Mouse (Mus musculus): ENCODE measurements at regions not wholly inside any gene's neighbourhood (a gene's known extent, or its start where the extent isn't known, plus 50 kb on each side); places are given as distances from the start of the nearest gene placed in this dataset.
A peak's percentile ranks its signal among the peaks of the same experiment; 100 is the strongest.

DNA sequence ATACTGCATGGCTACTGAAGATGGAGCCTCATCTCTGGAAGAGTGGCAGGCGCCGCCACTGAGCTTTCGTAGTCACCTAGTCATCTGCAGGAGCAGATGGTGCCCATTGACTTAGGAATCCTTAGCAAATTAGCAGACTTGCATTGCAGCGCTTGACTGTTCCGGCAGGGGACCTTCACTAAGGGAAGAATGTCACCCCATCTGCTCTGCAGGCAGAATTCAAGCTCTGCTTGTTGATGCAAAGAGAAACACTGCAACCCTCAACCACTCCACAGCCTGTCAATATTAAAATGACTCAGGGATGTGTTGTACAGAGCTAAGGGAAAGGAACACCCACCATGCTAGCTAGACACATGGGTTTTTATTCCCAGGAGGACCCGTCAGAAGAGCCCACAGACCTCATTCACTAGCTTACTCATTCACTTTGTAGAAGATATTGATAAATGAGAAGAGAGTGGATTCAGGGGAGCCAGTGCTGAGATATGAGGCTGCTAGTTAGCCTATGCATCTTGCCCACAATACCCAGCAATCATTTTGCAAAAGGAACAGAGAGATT, 215.4 kb upstream of the Gm26657 start:
- Histone ChIP-seq H3K27ac (no peak overlapping the region), H3K4me1 (no peaks in the 10 kb centered on the region), H3K9me3 (no peaks in the 10 kb centered on the region), H3K36me3 (replicated peaks) (no peaks in the 10 kb centered on the region), H3K27me3 (ENCODE audit: poor library complexity, severe bottlenecking) (no peaks in the 10 kb centered on the region), H3K4me3 (no peak overlapping the region)
- no peak for DNase-seq (ENCODE audit: extremely low spot score, low spot score)
- 86% methylated on average over 6 of the region's 6 CpGs for WGBS

DNA sequence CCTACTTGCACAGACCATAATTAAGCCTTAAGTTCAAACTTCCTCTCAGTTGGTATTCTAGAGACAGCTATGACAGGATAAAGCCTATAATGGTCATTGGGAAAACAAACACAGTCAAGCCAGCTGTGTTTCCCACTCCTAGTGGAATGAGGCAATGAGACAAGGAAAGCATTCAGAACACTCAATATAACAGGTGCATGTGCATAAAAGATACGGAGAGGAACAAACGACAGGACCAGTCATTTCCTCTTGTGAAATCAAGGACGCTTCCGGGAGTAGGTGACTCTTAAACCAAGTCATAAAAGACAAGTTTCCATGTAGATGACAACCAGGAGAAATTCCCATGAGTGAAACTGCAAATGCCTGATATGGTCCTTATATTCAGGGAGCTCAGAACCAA, 232.1 kb upstream of the Gm26657 start:
- WGBS: 92% methylated on average over 4 of the region's 4 CpGs
- Histone ChIP-seq H3K4me1 (no peaks in the 10 kb centered on the region), H3K27me3 (ENCODE audit: poor library complexity, severe bottlenecking) (no peaks in the 10 kb centered on the region), H3K36me3 (replicated peaks) (no peaks in the 10 kb centered on the region), H3K9me3 (no peaks in the 10 kb centered on the region; the same call in 1 of the 2 replicates), H3K4me3 (no peak overlapping the region), H3K27ac (no peak overlapping the region)
- no peak for DNase-seq (ENCODE audit: extremely low spot score, low spot score)

GRCm38 (mm10) chr4:56506786-56507185, 233.1 kb upstream of the Gm26657 start:
- no peak overlapping the region for H3K27ac ChIP-seq
- DNase-seq (ENCODE audit: extremely low spot score, low spot score): no peak
- H3K36me3 ChIP-seq (replicated peaks): no peaks in the 10 kb centered on the region
- H3K4me1 ChIP-seq: no peaks in the 10 kb centered on the region
- no peak overlapping the region for H3K4me3 ChIP-seq
- no peaks in the 10 kb centered on the region; the same call in 1 of the 2 replicates for H3K9me3 ChIP-seq
- H3K27me3 ChIP-seq (ENCODE audit: poor library complexity, severe bottlenecking): no peaks in the 10 kb centered on the region
- 77% methylated on average over 1 of the region's 1 CpGs for WGBS

- H3K4me3 ChIP-seq: no peak overlapping the region
- no peaks in the 10 kb centered on the region for H3K27me3 ChIP-seq (ENCODE audit: poor library complexity, severe bottlenecking)
- H3K27ac ChIP-seq: no peak overlapping the region
- no peaks in the 10 kb centered on the region for H3K36me3 ChIP-seq (replicated peaks)
- no peak for DNase-seq (ENCODE audit: extremely low spot score, low spot score)
- H3K4me1 ChIP-seq: no peaks in the 10 kb centered on the region
- WGBS: 78% methylated on average over 1 of the region's 1 CpGs
- no peaks in the 10 kb centered on the region; the same call in 1 of the 2 replicates for H3K9me3 ChIP-seq
These were observed 233.8 kb upstream of the Gm26657 start for GRCm38 (mm10) chr4:56506067-56506466.

- Histone ChIP-seq H3K9me3 (no peaks in the 10 kb centered on the region), H3K27me3 (ENCODE audit: poor library complexity, severe bottlenecking) (no peaks in the 10 kb centered on the region), H3K27ac (peak overlapping the region; percentile 48; the same call in 1 of the 2 replicates), H3K36me3 (replicated peaks) (no peaks in the 10 kb centered on the region), H3K4me1 (0 out of 2 replicates have a peak, but pooled peaks cover 3% of the 10 kb centered on the region), H3K4me3 (no peak overlapping the region)
- 59% methylated on average over 16 of the region's 16 CpGs for WGBS
- DNase-seq (ENCODE audit: extremely low spot score, low spot score): peak; percentile 50
These were observed 247.2 kb upstream of the Gm26657 start for GRCm38 (mm10) chr4:56492537-56493221.

DNA sequence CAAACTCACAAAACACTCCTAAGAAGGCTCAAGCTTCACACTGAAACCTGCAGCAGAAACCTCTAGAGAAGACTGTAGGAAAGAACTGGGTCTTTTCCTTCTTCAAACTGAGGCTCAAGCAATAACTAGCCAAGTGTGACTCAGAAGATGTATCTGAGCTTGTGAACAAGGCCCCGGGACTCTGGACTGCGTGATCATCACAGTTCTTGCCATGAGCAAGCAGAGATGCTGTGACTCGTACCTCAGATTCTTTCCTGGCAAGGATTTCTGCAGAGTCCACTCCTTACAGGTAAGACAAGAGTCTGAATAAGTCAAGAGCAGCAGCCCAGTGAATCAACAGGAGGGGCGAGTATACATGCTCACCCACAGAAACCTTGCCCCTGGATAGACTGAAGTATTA, 250.5 kb upstream of the Gm26657 start:
- DNase-seq (ENCODE audit: extremely low spot score, low spot score): no peak
- Histone ChIP-seq H3K4me3 (no peak overlapping the region), H3K4me1 (0 out of 2 replicates have a peak, but pooled peaks cover 3% of the 10 kb centered on the region), H3K27ac (no peak overlapping the region), H3K36me3 (replicated peaks) (no peaks in the 10 kb centered on the region), H3K9me3 (no peaks in the 10 kb centered on the region), H3K27me3 (ENCODE audit: poor library complexity, severe bottlenecking) (no peaks in the 10 kb centered on the region)
- 91% methylated on average over 4 of the region's 4 CpGs for WGBS

GRCm38 (mm10) chr4:56483708-56484107, 256.2 kb upstream of the Gm26657 start:
- WGBS: 90% methylated on average over 8 of the region's 8 CpGs
- no peak overlapping the region for H3K4me3 ChIP-seq
- no peak overlapping the region for H3K27ac ChIP-seq
- no peak for DNase-seq (ENCODE audit: extremely low spot score, low spot score)
- H3K27me3 ChIP-seq (ENCODE audit: poor library complexity, severe bottlenecking): no peaks in the 10 kb centered on the region
- H3K4me1 ChIP-seq: no peaks in the 10 kb centered on the region
- H3K36me3 ChIP-seq (replicated peaks): no peaks in the 10 kb centered on the region
- no peaks in the 10 kb centered on the region for H3K9me3 ChIP-seq

DNA sequence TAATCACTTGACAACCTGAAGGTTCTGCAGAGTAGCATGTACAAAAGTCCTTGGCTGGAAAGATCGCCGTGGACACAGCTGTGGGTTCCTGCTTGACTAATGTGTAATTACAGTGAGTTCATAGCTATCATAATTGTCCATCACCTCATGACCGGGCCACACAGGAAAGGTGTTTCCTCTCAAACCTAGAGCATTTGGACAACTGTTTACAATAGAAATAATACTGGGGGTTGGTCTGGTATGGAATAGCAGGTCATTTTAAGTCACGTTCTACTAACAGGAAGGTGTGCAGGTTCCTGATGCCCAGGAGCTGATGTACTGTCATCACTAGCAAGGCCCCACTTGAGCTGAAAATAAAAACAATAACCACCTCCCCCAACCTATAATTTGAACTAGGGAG, 283.1 kb upstream of the Gm26657 start:
- WGBS: 95% methylated on average over 4 of the region's 4 CpGs
- no peaks in the 10 kb centered on the region for H3K36me3 ChIP-seq (replicated peaks)
- DNase-seq (ENCODE audit: extremely low spot score, low spot score): no peak
- H3K27ac ChIP-seq: no peak overlapping the region
- no peaks in the 10 kb centered on the region for H3K9me3 ChIP-seq
- H3K27me3 ChIP-seq (ENCODE audit: poor library complexity, severe bottlenecking): no peaks in the 10 kb centered on the region
- no peak overlapping the region for H3K4me3 ChIP-seq
- no peaks in the 10 kb centered on the region for H3K4me1 ChIP-seq

GRCm38 (mm10) chr4:56421575-56421974, 318.3 kb upstream of the Gm26657 start:
- Histone ChIP-seq H3K36me3 (replicated peaks) (no peaks in the 10 kb centered on the region), H3K27me3 (ENCODE audit: poor library complexity, severe bottlenecking) (no peaks in the 10 kb centered on the region), H3K9me3 (no peaks in the 10 kb centered on the region), H3K4me1 (no peaks in the 10 kb centered on the region), H3K4me3 (no peak overlapping the region), H3K27ac (no peak overlapping the region)
- no peak for DNase-seq (ENCODE audit: extremely low spot score, low spot score)
- 80% methylated on average over 8 of the region's 8 CpGs for WGBS

DNA sequence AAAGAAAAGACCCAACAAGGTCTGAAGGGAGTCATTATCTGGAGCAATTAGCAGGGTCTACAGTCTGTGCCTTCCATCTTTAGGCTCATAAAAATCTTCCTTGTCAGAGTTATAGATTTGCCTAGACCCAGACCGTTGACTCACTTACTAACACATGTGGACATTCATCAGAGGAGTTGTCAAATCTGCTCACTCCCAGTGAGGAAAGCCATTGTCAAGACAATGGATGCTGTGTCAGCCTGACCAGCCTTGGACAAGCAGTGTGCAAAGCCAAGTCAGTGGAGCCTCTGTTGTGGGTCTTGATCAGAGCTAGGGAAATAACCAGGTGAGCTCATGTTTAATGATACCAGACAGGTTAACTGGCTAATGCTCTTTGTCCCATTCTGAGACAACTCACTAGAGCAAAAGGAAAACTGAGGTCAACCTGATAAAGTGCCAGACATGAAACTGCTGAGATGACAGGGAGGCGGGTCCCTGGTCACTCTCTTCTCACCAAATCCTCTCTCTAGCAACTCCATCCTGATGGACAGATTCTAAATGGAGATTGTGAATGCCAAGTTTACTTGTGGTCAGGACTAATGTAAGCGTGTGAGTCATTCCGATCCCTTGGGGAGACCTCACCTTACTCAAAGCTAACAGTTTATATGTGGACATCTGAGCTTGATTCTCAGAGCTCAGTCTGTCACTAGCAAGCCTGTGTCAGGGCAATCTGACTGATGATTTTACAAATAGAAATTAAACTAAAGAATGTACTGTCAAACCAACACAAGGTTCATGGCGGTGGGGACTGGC, 320.6 kb upstream of the Gm26657 start:
- H3K4me1 ChIP-seq: no peaks in the 10 kb centered on the region
- H3K9me3 ChIP-seq: no peaks in the 10 kb centered on the region
- no peak overlapping the region for H3K4me3 ChIP-seq
- no peak for DNase-seq (ENCODE audit: extremely low spot score, low spot score)
- no peaks in the 10 kb centered on the region for H3K36me3 ChIP-seq (replicated peaks)
- H3K27me3 ChIP-seq (ENCODE audit: poor library complexity, severe bottlenecking): no peaks in the 10 kb centered on the region
- WGBS: 91% methylated on average over 5 of the region's 5 CpGs
- H3K27ac ChIP-seq: no peak overlapping the region

- H3K4me1 ChIP-seq: no peaks in the 10 kb centered on the region
- no peaks in the 10 kb centered on the region for H3K36me3 ChIP-seq (replicated peaks)
- DNase-seq (ENCODE audit: extremely low spot score, low spot score): no peak
- no peaks in the 10 kb centered on the region for H3K9me3 ChIP-seq
- no peaks in the 10 kb centered on the region for H3K27me3 ChIP-seq (ENCODE audit: poor library complexity, severe bottlenecking)
- H3K4me3 ChIP-seq: no peak overlapping the region
- 48% methylated on average over 1 of the region's 1 CpGs for WGBS
- no peak overlapping the region for H3K27ac ChIP-seq
These were observed 328.7 kb upstream of the Gm26657 start for GRCm38 (mm10) chr4:56411024-56411636.

- Histone ChIP-seq H3K9me3 (no peaks in the 10 kb centered on the region), H3K4me3 (no peak overlapping the region), H3K27me3 (ENCODE audit: poor library complexity, severe bottlenecking) (no peaks in the 10 kb centered on the region), H3K4me1 (no peaks in the 10 kb centered on the region), H3K27ac (no peak overlapping the region), H3K36me3 (replicated peaks) (no peaks in the 10 kb centered on the region)
- DNase-seq (ENCODE audit: extremely low spot score, low spot score): no peak
These were observed 346.1 kb upstream of the Gm26657 start for GRCm38 (mm10) chr4:56393793-56394192.

DNA sequence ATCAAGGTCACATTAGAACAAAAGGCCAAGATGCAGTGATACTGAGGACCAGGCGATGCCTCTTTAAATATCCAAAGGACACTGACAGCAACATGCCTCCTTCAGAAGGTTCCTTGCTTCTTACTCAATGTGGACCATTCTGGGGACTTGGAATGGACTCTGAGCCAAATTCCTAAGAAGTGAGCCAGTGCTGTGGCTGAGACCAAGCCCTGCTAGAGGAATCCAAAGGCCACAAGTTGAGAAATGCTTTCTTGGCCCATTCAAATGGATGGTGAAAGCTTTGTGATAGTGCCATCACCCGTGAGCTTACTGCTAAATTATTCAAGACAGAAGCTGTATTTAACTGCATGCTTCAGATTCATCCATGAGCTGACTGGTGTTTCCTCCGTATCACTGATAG, 352.8 kb upstream of the Gm26657 start:
- no peaks in the 10 kb centered on the region for H3K9me3 ChIP-seq
- no peak overlapping the region for H3K4me3 ChIP-seq
- no peaks in the 10 kb centered on the region for H3K4me1 ChIP-seq
- no peaks in the 10 kb centered on the region for H3K36me3 ChIP-seq (replicated peaks)
- no peak for DNase-seq (ENCODE audit: extremely low spot score, low spot score)
- H3K27me3 ChIP-seq (ENCODE audit: poor library complexity, severe bottlenecking): no peaks in the 10 kb centered on the region
- WGBS: 87% methylated on average over 3 of the region's 3 CpGs
- no peak overlapping the region for H3K27ac ChIP-seq
